Mouse (Mus musculus): ENCODE results near the gene Gm9918. TPM values are rescaled to one million over a fixed set of nuclear protein-coding genes. Genes with fewer than 3 reads are reported as not detected.
A peak's percentile ranks its signal among the peaks of the same experiment; 100 is the strongest.

Gm9918 gene
- total RNA-seq, 1 experiment from 2014 or later = not detected

GRCm38 (mm10) chr15:102311489-102311888 is 41.1 kb downstream of the Gm9918 start:
- peak; percentile 66; the same call in 1 of the 2 replicates for ATAC-seq (replicated peaks; ENCODE audit: insufficient number of reproducible peaks, low FRiP score, low TSS enrichment, poor library complexity, severe bottlenecking)

- ATAC-seq (replicated peaks; ENCODE audit: insufficient number of reproducible peaks, low FRiP score, low TSS enrichment, poor library complexity, severe bottlenecking) = no peak
Measured at GRCm38 (mm10) chr15:102315292-102315691, 44.9 kb downstream of the Gm9918 start.

- peak; percentile 88 for ATAC-seq (replicated peaks; ENCODE audit: insufficient number of reproducible peaks, low FRiP score, low TSS enrichment, poor library complexity, severe bottlenecking)
Measured at GRCm38 (mm10) chr15:102316263-102316662, 45.9 kb downstream of the Gm9918 start.

Other genes starting within 250 kb of the Gm9918 start
- gene Krt18, start 242.4 kb upstream of the Gm9918 start, total RNA-seq (2017) = 1.1 to 4.4 TPM (median 3.5 TPM) in 3 replicates
- 248 to 278 TPM (median 251 TPM) in 3 replicates for gene Eif4b, start 196.8 kb upstream of the Gm9918 start, total RNA-seq (2017)
- 5.7 TPM in 1 of 3 replicates, not detected in the others for gene Tns2, start 170.2 kb upstream of the Gm9918 start, total RNA-seq (2017)
- gene Spryd3, start 134.3 kb upstream of the Gm9918 start, total RNA-seq (2017) = 49.3 to 56.3 TPM (median 49.3 TPM) in 3 replicates
- 0.38 to 1.4 TPM (median 0.68 TPM) in 3 replicates for gene Igfbp6, start 126.2 kb upstream of the Gm9918 start, total RNA-seq (2017)
- gene Soat2, start 120.0 kb upstream of the Gm9918 start, total RNA-seq (2017) = 6.2 to 25.0 TPM (median 10.2 TPM) in 3 replicates
- gene Zfp740, start 67.3 kb upstream of the Gm9918 start, total RNA-seq (2017) = 58.9 to 62.9 TPM (median 60.3 TPM) in 3 replicates
- 4.1 to 11.2 TPM (median 8.1 TPM) in 3 replicates for gene Csad, start 65.8 kb upstream of the Gm9918 start, total RNA-seq (2017)
- 533 to 618 TPM (median 601 TPM) in 3 replicates for gene Itgb7, start 38.6 kb upstream of the Gm9918 start, total RNA-seq (2017)
- gene Rarg, start 13.0 kb upstream of the Gm9918 start, total RNA-seq (2017) = 18.8 to 30.0 TPM (median 26.6 TPM) in 3 replicates
- gene Mfsd5, start 8.9 kb downstream of the Gm9918 start, total RNA-seq (2017) = 30.1 to 39.1 TPM (median 34.0 TPM) in 3 replicates
- gene Espl1, start 25.7 kb downstream of the Gm9918 start, total RNA-seq (2017) = 0.76 to 4.6 TPM (median 4.0 TPM) in 3 replicates
- gene Pfdn5, start 55.6 kb downstream of the Gm9918 start, total RNA-seq (2017) = 576 to 776 TPM (median 626 TPM) in 3 replicates
- 20.0 to 37.9 TPM (median 27.2 TPM) in 3 replicates for gene Myg1, start 61.1 kb downstream of the Gm9918 start, total RNA-seq (2017)
- 16.5 to 50.9 TPM (median 46.2 TPM) in 3 replicates for gene Aaas, start 80.2 kb downstream of the Gm9918 start, total RNA-seq (2017)
- gene Sp7, start 96.6 kb downstream of the Gm9918 start, total RNA-seq (2017) = not detected in 3 replicates
- 66.1 to 99.7 TPM (median 74.8 TPM) in 3 replicates for gene Sp1, start 135.6 kb downstream of the Gm9918 start, total RNA-seq (2017)
- gene Amhr2, start 174.8 kb downstream of the Gm9918 start, total RNA-seq (2017) = 0.86 TPM in 1 of 3 replicates, not detected in the others
- gene Prr13, start 188.5 kb downstream of the Gm9918 start, total RNA-seq (2017) = 233 to 280 TPM (median 259 TPM) in 3 replicates
- 106 to 183 TPM (median 119 TPM) in 3 replicates for gene Pcbp2, start 200.0 kb downstream of the Gm9918 start, total RNA-seq (2017)
- not detected in 3 replicates for gene Gm10337, start 233.2 kb downstream of the Gm9918 start, total RNA-seq (2017)
- 0.32 to 1.2 TPM (median 0.97 TPM) in 3 replicates for gene Map3k12, start 246.5 kb downstream of the Gm9918 start, total RNA-seq (2017)
- gene Tarbp2, start 247.6 kb downstream of the Gm9918 start, total RNA-seq (2017) = 16.2 to 27.3 TPM (median 20.8 TPM) in 3 replicates

Measured in monocyte, adult 5-6 weeks (primary cell).